ENCODE assay signal across 8 mouse cellular contexts in the genomic region with DNA sequence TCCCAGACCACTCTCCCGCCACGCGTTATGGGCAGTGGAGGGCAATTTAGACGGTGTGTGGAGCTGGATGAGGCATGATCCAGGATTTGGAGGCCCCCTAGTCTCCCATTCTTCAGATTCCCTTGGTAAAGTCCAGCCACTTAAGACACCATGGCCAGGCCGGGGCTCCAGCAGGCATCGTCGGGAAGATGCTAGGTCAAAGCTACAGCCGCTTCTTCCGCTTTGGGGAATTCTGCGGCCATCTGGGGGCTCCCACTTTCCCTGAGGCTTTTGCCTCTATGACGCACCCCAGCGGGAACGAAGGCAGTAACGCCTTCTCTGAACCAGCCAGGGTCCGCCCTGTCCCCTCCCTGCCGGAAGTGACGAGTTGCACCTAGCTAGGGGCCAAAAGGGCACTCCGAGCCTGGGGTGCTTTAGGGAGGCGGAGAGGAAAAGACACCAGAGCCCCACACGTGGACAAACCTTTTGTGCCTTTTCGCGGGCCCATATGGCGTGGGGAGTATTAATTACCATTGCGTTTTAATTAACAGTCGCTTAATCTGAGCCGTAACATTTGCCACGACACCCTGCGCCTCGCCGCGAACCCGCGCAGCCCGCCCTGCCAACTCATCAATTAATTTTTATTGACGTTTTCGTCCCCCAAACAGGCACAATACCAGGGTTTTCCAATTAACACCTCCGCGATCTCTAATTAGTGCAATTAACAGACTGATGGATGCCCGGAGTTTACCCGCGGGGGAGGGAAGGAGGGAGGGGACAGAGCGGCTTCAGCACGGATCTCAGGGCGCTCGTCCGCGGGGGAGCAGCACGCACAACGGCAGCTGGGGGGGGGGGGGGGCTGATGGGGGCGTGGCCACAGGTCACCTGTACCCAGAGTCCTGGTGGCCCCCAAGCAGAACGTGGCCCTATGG. TPM values are rescaled to one million over a fixed set of nuclear protein-coding genes. Genes with fewer than 3 reads are reported as not detected.
DNase-seq lines count a peak whose midpoint lies in the region; ATAC-seq and TF ChIP-seq lines count a peak whose summit lies in the region.

No protein-coding gene starts in this region.

- 11% methylated on average over 49 of the region's 51 CpGs for WGBS in forebrain, postnatal 0 days
- 10% methylated on average over 48 of the region's 51 CpGs for WGBS in hindbrain, embryonic 13.5 days
- 10% methylated on average over 51 of the region's 51 CpGs for WGBS in limb, embryonic 14.5 days
- 12% methylated on average over 50 of the region's 51 CpGs for WGBS in midbrain, embryonic 13.5 days
- WGBS in thymus, adult 2 months: 17% methylated on average over 51 of the region's 51 CpGs

- H3K27ac ChIP-seq in forebrain, postnatal 0 days (ENCODE audit: low read depth, low read length): no peak overlapping the region
- no peak overlapping the region for H3K27ac ChIP-seq in hindbrain, embryonic 13.5 days
- H3K27ac ChIP-seq in limb, embryonic 14.5 days (replicated peaks; ENCODE audit: low read depth, low read length): no peak overlapping the region
- H3K27ac ChIP-seq in midbrain, embryonic 13.5 days: no peak overlapping the region
- H3K27ac ChIP-seq in thymus, adult 2 months (ENCODE audit: control insufficient read depth, insufficient read depth, low read length): no peak overlapping the region

- no peak for TF ChIP-seq CTCF in forebrain, postnatal 0 days (IDR thresholded peaks at IDR 0.05; ENCODE audit: low read depth)
- TF ChIP-seq CTCF in thymus, adult 2 months (IDR thresholded peaks at IDR 0.05; ENCODE audit: borderline replicate concordance, control insufficient read depth, extremely low read depth, insufficient read depth, low read length, poor library complexity): no peak

- H3K4me2 ChIP-seq in forebrain, postnatal 0 days (ENCODE audit: low read depth): peak overlapping the region; percentile 48
- H3K4me2 ChIP-seq in hindbrain, embryonic 13.5 days: peak overlapping the region; percentile 53
- H3K4me2 ChIP-seq in limb, embryonic 14.5 days (replicated peaks; ENCODE audit: low read depth, low read length, severe bottlenecking): peak overlapping the region; percentile 51
- H3K4me2 ChIP-seq in midbrain, embryonic 13.5 days (replicated peaks): peak overlapping the region; percentile 51

- no peaks in the 10 kb centered on the region for H3K9me3 ChIP-seq in forebrain, postnatal 0 days (ENCODE audit: low read length)
- no peaks in the 10 kb centered on the region for H3K9me3 ChIP-seq in hindbrain, embryonic 13.5 days
- H3K9me3 ChIP-seq in limb, embryonic 14.5 days (ENCODE audit: control insufficient read depth, low read length): no peaks in the 10 kb centered on the region
- H3K9me3 ChIP-seq in midbrain, embryonic 13.5 days: no peaks in the 10 kb centered on the region

- no peak for TF ChIP-seq POLR2A in limb, embryonic 14.5 days (IDR thresholded peaks at IDR 0.05; ENCODE audit: borderline replicate concordance, extremely low read depth, insufficient read depth, insufficient read length)
- TF ChIP-seq POLR2A in thymus, adult 2 months (IDR thresholded peaks at IDR 0.05; ENCODE audit: control insufficient read depth, extremely low read depth, insufficient read depth, low read length, poor library complexity): 0 out of 2 replicates have a peak, but pooled peaks have one; percentile 20

- DNase-seq in ZHBTc4 (ENCODE audit: low read depth, low spot score): peak; percentile 65
- DNase-seq in cerebellum, adult 11-12 months: peak; percentile 59
- peak; percentile 55 for DNase-seq in forebrain, postnatal 0 days
- DNase-seq in limb, embryonic 14.5 days (ENCODE audit: low spot score): peak; percentile 55
- DNase-seq in thymus, adult 2 months: peak; percentile 69
- no peak for DNase-seq in frontal cortex, adult 2 months (ENCODE audit: extremely low spot score in 1 of 2, low spot score in 1 of 2)

- H3K27me3 ChIP-seq in forebrain, postnatal 0 days (ENCODE audit: insufficient read depth, low read length): no peaks in the 10 kb centered on the region; the same call in 1 of the 2 replicates
- peaks cover 93% of the 10 kb centered on the region for H3K27me3 ChIP-seq in hindbrain, embryonic 13.5 days
- H3K27me3 ChIP-seq in limb, embryonic 14.5 days (ENCODE audit: control insufficient read depth, insufficient read depth, low read length): no peaks in the 10 kb centered on the region
- H3K27me3 ChIP-seq in midbrain, embryonic 13.5 days: peaks cover 26% of the 10 kb centered on the region
- H3K27me3 ChIP-seq in thymus, adult 2 months (ENCODE audit: control insufficient read depth, insufficient read depth, low read length): no peaks in the 10 kb centered on the region

- no peaks in the 10 kb centered on the region for H3K36me3 ChIP-seq in forebrain, postnatal 0 days (ENCODE audit: insufficient read depth)
- no peaks in the 10 kb centered on the region for H3K36me3 ChIP-seq in hindbrain, embryonic 13.5 days
- peaks cover 24% of the 10 kb centered on the region for H3K36me3 ChIP-seq in limb, embryonic 14.5 days (ENCODE audit: control insufficient read depth, insufficient read depth, low read length)
- no peaks in the 10 kb centered on the region for H3K36me3 ChIP-seq in midbrain, embryonic 13.5 days
- H3K36me3 ChIP-seq in thymus, adult 2 months (ENCODE audit: control insufficient read depth, insufficient read depth, low read length): no peaks in the 10 kb centered on the region

- peak overlapping the region; percentile 29 for H3K4me3 ChIP-seq in forebrain, postnatal 0 days (ENCODE audit: low read depth, low read length)
- peak overlapping the region; percentile 33 for H3K4me3 ChIP-seq in hindbrain, embryonic 13.5 days
- peak overlapping the region; percentile 27 for H3K4me3 ChIP-seq in limb, embryonic 14.5 days (replicated peaks; ENCODE audit: low read length)
- H3K4me3 ChIP-seq in midbrain, embryonic 13.5 days (replicated peaks): peak overlapping the region; percentile 30
- H3K4me3 ChIP-seq in thymus, adult 2 months (ENCODE audit: control insufficient read depth, insufficient read depth, low read length): peak overlapping the region; percentile 59

- H3K4me1 ChIP-seq in forebrain, postnatal 0 days (ENCODE audit: insufficient read depth): no peaks in the 10 kb centered on the region
- H3K4me1 ChIP-seq in hindbrain, embryonic 13.5 days (replicated peaks): peaks cover 55% of the 10 kb centered on the region
- peaks cover 51% of the 10 kb centered on the region for H3K4me1 ChIP-seq in limb, embryonic 14.5 days (ENCODE audit: control insufficient read depth, insufficient read depth, low read length)
- H3K4me1 ChIP-seq in midbrain, embryonic 13.5 days (replicated peaks): peaks cover 81% of the 10 kb centered on the region
- peaks cover 9% of the 10 kb centered on the region for H3K4me1 ChIP-seq in thymus, adult 2 months (replicated peaks; ENCODE audit: control insufficient read depth, insufficient read depth, low read length)

- peak; percentile 67; the same call in 1 of the 2 replicates for ATAC-seq in forebrain, postnatal 0 days
- peak; percentile 45 for ATAC-seq in hindbrain, embryonic 13.5 days (ENCODE audit: low FRiP score)
- ATAC-seq in limb, embryonic 14.5 days (ENCODE audit: low FRiP score, low read depth): no peak
- ATAC-seq in midbrain, embryonic 13.5 days: 0 out of 2 replicates have a peak, but pooled peaks have one; percentile 9

- H3K9ac ChIP-seq in forebrain, postnatal 0 days: peak overlapping the region; percentile 23; the same call in 1 of the 2 replicates
- peak overlapping the region; percentile 51 for H3K9ac ChIP-seq in hindbrain, embryonic 13.5 days
- H3K9ac ChIP-seq in limb, embryonic 14.5 days (ENCODE audit: low read depth, low read length, severe bottlenecking): peak overlapping the region; percentile 38; the same call in 1 of the 2 replicates
- peak overlapping the region; percentile 51 for H3K9ac ChIP-seq in midbrain, embryonic 13.5 days (replicated peaks)

RNA-seq across cellular contexts. Expression of gene Foxp4, which starts 15.1 kb away (rescaled TPM):
- total RNA-seq in forebrain, postnatal 0 days (2014; rRNA removed): 108 and 109 TPM in 2 replicates
- 45.7 and 56.4 TPM in 2 replicates for polyA plus RNA-seq in forebrain, postnatal 0 days (2015; fragmentation: Nextera tagmentation; extraction: Ambion mirVana)
- 19.6 and 19.9 TPM in 2 replicates for polyA plus RNA-seq in hindbrain, embryonic 13.5 days (2015; fragmentation: Nextera tagmentation; extraction: Ambion mirVana)
- 104 and 165 TPM in 2 replicates for polyA plus RNA-seq in limb, embryonic 14.5 days (2012; rRNA removed)
- 38.6 and 46.0 TPM in 2 replicates for polyA plus RNA-seq in limb, embryonic 14.5 days (2014; fragmentation: Nextera tagmentation; extraction: Ambion mirVana)
- polyA plus RNA-seq in midbrain, embryonic 13.5 days (2015; fragmentation: Nextera tagmentation; extraction: Ambion mirVana): 16.0 and 25.2 TPM in 2 replicates
- 194 and 212 TPM in 2 replicates for polyA plus RNA-seq in thymus, adult 2 months (2012; rRNA removed)
- polyA plus RNA-seq in frontal cortex, adult 2 months (2012; rRNA removed): 41.7 and 50.1 TPM in 2 replicates

Comparison
In these comparisons a context has a peak if more than half of its experiments do, and no peak if none do; other contexts are left out.
1. DNase-seq: peak in ZHBTc4 (single experiment), cerebellum, adult 11-12 months (single experiment), forebrain, postnatal 0 days (single experiment), limb, embryonic 14.5 days (single experiment) and thymus, adult 2 months (single experiment); none in frontal cortex, adult 2 months (0 of 2).
2. Peak in every context shown above with its lines, with median percentiles within 50 percentile points of each other: H3K4me2 ChIP-seq, H3K4me3 ChIP-seq and H3K9ac ChIP-seq.